Mouse (Mus musculus): ENCODE measurements at regions not wholly inside any gene's neighbourhood (a gene's known extent, or its start where the extent isn't known, plus 50 kb on each side); places are given as distances from the start of the nearest gene placed in this dataset.

- Histone ChIP-seq H3K9me3 (replicated peaks; ENCODE audit: insufficient read depth, low read length) (no peaks in the 10 kb centered on the region), H3K79me2 (ENCODE audit: control insufficient read depth, insufficient read depth, low read length, poor library complexity) (no peaks in the 10 kb centered on the region), H3K36me3 (ENCODE audit: control insufficient read depth in 1 of 2, insufficient read depth in 2 of 2, low read length in 2 of 2) (no peaks in the 10 kb centered on the region), H3K4me1 (ENCODE audit: control insufficient read depth in 1 of 2, insufficient read depth in 2 of 2, low read length in 2 of 2) (no peaks in the 10 kb centered on the region), H3K27ac (ENCODE audit: control insufficient read depth, low read depth, low read length) (no peak overlapping the region), H3K27me3 (ENCODE audit: control insufficient read depth in 1 of 2, insufficient read depth in 2 of 2, low read length in 2 of 2) (no peaks in the 10 kb centered on the region), H3K9ac (ENCODE audit: control insufficient read depth, low read depth, low read length, poor library complexity, severe bottlenecking) (no peak overlapping the region), H3K4me3 (ENCODE audit: control insufficient read depth in 1 of 2, insufficient read depth in 1 of 2, low read depth in 2 of 2, low read length in 2 of 2) (no peak overlapping the region)
- no peak for DNase-seq (ENCODE audit: low read depth, low spot score)
- no peak for TF ChIP-seq POLR2AphosphoS2 (IDR thresholded peaks at IDR 0.05; ENCODE audit: low read length)
- no peak for TF ChIP-seq MAFK (IDR thresholded peaks at IDR 0.05; ENCODE audit: borderline replicate concordance, low read depth, low read length)
- no peak for TF ChIP-seq EP300 (IDR thresholded peaks at IDR 0.05; ENCODE audit: low read depth in 1 of 2, low read length in 2 of 2)
- no peak for TF ChIP-seq HCFC1 (IDR thresholded peaks at IDR 0.05; ENCODE audit: low read depth, low read length)
- no peak for TF ChIP-seq TBP (IDR thresholded peaks at IDR 0.05; ENCODE audit: low read depth, low read length)
- TF ChIP-seq POLR2AphosphoS5 (IDR thresholded peaks at IDR 0.05; ENCODE audit: borderline replicate concordance, low read depth, low read length) = no peak
- no peak for TF ChIP-seq ZMIZ1 (IDR thresholded peaks at IDR 0.05; ENCODE audit: low read depth, low read length)
- no peak for TF ChIP-seq USF2 (IDR thresholded peaks at IDR 0.05; ENCODE audit: borderline replicate concordance in 1 of 2, insufficient read depth in 1 of 2, low read depth in 1 of 2, low read length in 2 of 2)
- TF ChIP-seq GATA1 (IDR thresholded peaks at IDR 0.05; ENCODE audit: low read depth, low read length) = no peak
- no peak for TF ChIP-seq MAZ (IDR thresholded peaks at IDR 0.05; ENCODE audit: low read depth, low read length)
- no peak for TF ChIP-seq E2F4 (IDR thresholded peaks at IDR 0.05; ENCODE audit: borderline replicate concordance, low read depth, low read length)
- TF ChIP-seq RAD21 (IDR thresholded peaks at IDR 0.05; ENCODE audit: low read depth, low read length) = no peak
- TF ChIP-seq CTCF (IDR thresholded peaks at IDR 0.05 in 2 of 3, conservative IDR thresholded peaks at IDR 0.05 in 1 of 3; ENCODE audit: control insufficient read depth in 1 of 3, insufficient read depth in 1 of 3, low read depth in 2 of 3, low read length in 3 of 3, poor library complexity in 1 of 3, severe bottlenecking in 1 of 3) = no peak
- TF ChIP-seq NRF1 (IDR thresholded peaks at IDR 0.05; ENCODE audit: insufficient read depth, low read depth, low read length, poor library complexity, severe bottlenecking) = no peak
- TF ChIP-seq TAL1 (IDR thresholded peaks at IDR 0.05; ENCODE audit: low read length) = no peak
- TF ChIP-seq MYC (IDR thresholded peaks at IDR 0.05; ENCODE audit: low read depth, low read length) = no peak
- TF ChIP-seq CHD2 (IDR thresholded peaks at IDR 0.05; ENCODE audit: low read length) = no peak
- no peak for TF ChIP-seq BHLHE40 (IDR thresholded peaks at IDR 0.05; ENCODE audit: borderline replicate concordance, low read depth, low read length)
- TF ChIP-seq ELF1 (IDR thresholded peaks at IDR 0.05; ENCODE audit: low read depth, low read length) = no peak
- no peak for TF ChIP-seq ZNF384 (IDR thresholded peaks at IDR 0.05; ENCODE audit: low read depth, low read length)
Observed at GRCm38 (mm10) chr14:64595891-64596290, 491.8 kb downstream of the Prss52 start.

GRCm38 (mm10) chr14:64597218-64597617 lies 493.1 kb downstream of the Prss52 start:
- Histone ChIP-seq H3K27me3 (ENCODE audit: control insufficient read depth in 1 of 2, insufficient read depth in 2 of 2, low read length in 2 of 2) (no peaks in the 10 kb centered on the region), H3K27ac (ENCODE audit: control insufficient read depth, low read depth, low read length) (no peak overlapping the region), H3K4me3 (ENCODE audit: control insufficient read depth in 1 of 2, insufficient read depth in 1 of 2, low read depth in 2 of 2, low read length in 2 of 2) (no peak overlapping the region), H3K4me1 (ENCODE audit: control insufficient read depth in 1 of 2, insufficient read depth in 2 of 2, low read length in 2 of 2) (no peaks in the 10 kb centered on the region), H3K36me3 (ENCODE audit: control insufficient read depth in 1 of 2, insufficient read depth in 2 of 2, low read length in 2 of 2) (no peaks in the 10 kb centered on the region), H3K9me3 (replicated peaks; ENCODE audit: insufficient read depth, low read length) (no peaks in the 10 kb centered on the region), H3K79me2 (ENCODE audit: control insufficient read depth, insufficient read depth, low read length, poor library complexity) (no peaks in the 10 kb centered on the region), H3K9ac (ENCODE audit: control insufficient read depth, low read depth, low read length, poor library complexity, severe bottlenecking) (no peak overlapping the region)
- no peak for TF ChIP-seq MXI1 (IDR thresholded peaks at IDR 0.05; ENCODE audit: low read depth, low read length)
- TF ChIP-seq ZMIZ1 (IDR thresholded peaks at IDR 0.05; ENCODE audit: low read depth, low read length) = no peak
- TF ChIP-seq ELF1 (IDR thresholded peaks at IDR 0.05; ENCODE audit: low read depth, low read length) = no peak
- no peak for TF ChIP-seq RAD21 (IDR thresholded peaks at IDR 0.05; ENCODE audit: low read depth, low read length)
- TF ChIP-seq GABPA (IDR thresholded peaks at IDR 0.05; ENCODE audit: low read depth, low read length) = no peak
- TF ChIP-seq CHD1 (IDR thresholded peaks at IDR 0.05; ENCODE audit: low read depth, low read length) = no peak
- no peak for TF ChIP-seq HCFC1 (IDR thresholded peaks at IDR 0.05; ENCODE audit: low read depth, low read length)
- TF ChIP-seq NELFE (IDR thresholded peaks at IDR 0.05; ENCODE audit: low read depth, low read length) = no peak
- no peak for TF ChIP-seq POLR2AphosphoS2 (IDR thresholded peaks at IDR 0.05; ENCODE audit: low read length)
- no peak for TF ChIP-seq TAL1 (IDR thresholded peaks at IDR 0.05; ENCODE audit: low read length)
- TF ChIP-seq MYC (IDR thresholded peaks at IDR 0.05; ENCODE audit: low read depth, low read length) = no peak
- TF ChIP-seq UBTF (IDR thresholded peaks at IDR 0.05; ENCODE audit: borderline replicate concordance, insufficient read depth, low read depth, low read length) = no peak
- no peak for TF ChIP-seq SIN3A (IDR thresholded peaks at IDR 0.05; ENCODE audit: low read length)
- TF ChIP-seq CHD2 (IDR thresholded peaks at IDR 0.05; ENCODE audit: low read length) = no peak
- TF ChIP-seq MYB (IDR thresholded peaks at IDR 0.05; ENCODE audit: low read depth, low read length) = no peak
- no peak for TF ChIP-seq POLR2A (IDR thresholded peaks at IDR 0.05; ENCODE audit: control insufficient read depth in 1 of 2, insufficient read depth in 1 of 2, low read depth in 1 of 2, low read length in 2 of 2, poor library complexity in 1 of 2)
- TF ChIP-seq JUND (IDR thresholded peaks at IDR 0.05; ENCODE audit: low read depth, low read length) = no peak
- TF ChIP-seq USF1 (IDR thresholded peaks at IDR 0.05; ENCODE audit: low read depth, low read length) = no peak
- TF ChIP-seq KAT2A (conservative IDR thresholded peaks at IDR 0.05; ENCODE audit: low read depth, low read length) = no peak
- no peak for TF ChIP-seq GATA1 (IDR thresholded peaks at IDR 0.05; ENCODE audit: low read depth, low read length)
- no peak for DNase-seq (ENCODE audit: low read depth, low spot score)
